Mouse (Mus musculus): ENCODE results near the gene Lhfp. TPM values are rescaled to one million over a fixed set of nuclear protein-coding genes. Genes with fewer than 3 reads are reported as not detected.

Gene Lhfp
- polyA plus RNA-seq, 1 experiment from 2014 or later, result 57.0 TPM

GRCm38 (mm10) chr3:53151081-53151480 is 109.8 kb downstream of the Lhfp start:
- no peaks in the 10 kb centered on the region for H3K27me3 ChIP-seq (ENCODE audit: insufficient read depth, poor library complexity, severe bottlenecking)
- 55% methylated on average over 1 of the region's 1 CpGs for WGBS
- DNase-seq (ENCODE audit: low spot score), result no peak
- no peaks in the 10 kb centered on the region for H3K4me1 ChIP-seq (replicated peaks)
- no peak overlapping the region for H3K27ac ChIP-seq
- no peaks in the 10 kb centered on the region; the same call in 1 of the 2 replicates for H3K36me3 ChIP-seq
- H3K4me3 ChIP-seq, result no peak overlapping the region
- peaks cover 16% of the 10 kb centered on the region; the same call in 1 of the 2 replicates for H3K9me3 ChIP-seq

- H3K27ac ChIP-seq, result 0 out of 2 replicates have a peak overlapping the region, but pooled peaks have one; percentile 29
- no peaks in the 10 kb centered on the region; the same call in 1 of the 2 replicates for H3K36me3 ChIP-seq
- H3K27me3 ChIP-seq (ENCODE audit: insufficient read depth, poor library complexity, severe bottlenecking), result no peaks in the 10 kb centered on the region
- WGBS, result 83% methylated on average over 1 of the region's 1 CpGs
- peaks cover 16% of the 10 kb centered on the region; the same call in 1 of the 2 replicates for H3K9me3 ChIP-seq
- H3K4me3 ChIP-seq, result no peak overlapping the region
- H3K4me1 ChIP-seq (replicated peaks), result no peaks in the 10 kb centered on the region
- DNase-seq (ENCODE audit: low spot score), result no peak
Observed at GRCm38 (mm10) chr3:53151607-53152006, 110.3 kb downstream of the Lhfp start.

GRCm38 (mm10) chr3:53161963-53162362 is 120.6 kb downstream of the Lhfp start:
- H3K9me3 ChIP-seq, result no peaks in the 10 kb centered on the region
- no peaks in the 10 kb centered on the region for H3K27me3 ChIP-seq (ENCODE audit: insufficient read depth, poor library complexity, severe bottlenecking)
- H3K27ac ChIP-seq, result no peak overlapping the region
- H3K36me3 ChIP-seq, result no peaks in the 10 kb centered on the region
- no peak overlapping the region for H3K4me3 ChIP-seq
- DNase-seq (ENCODE audit: low spot score), result no peak
- H3K4me1 ChIP-seq (replicated peaks), result peaks cover 30% of the 10 kb centered on the region
- WGBS, result 81% methylated on average over 3 of the region's 3 CpGs

- no peak overlapping the region for H3K4me3 ChIP-seq
- peaks cover 15% of the 10 kb centered on the region for H3K4me1 ChIP-seq (replicated peaks)
- DNase-seq (ENCODE audit: low spot score), result no peak
- no peak overlapping the region for H3K27ac ChIP-seq
- H3K36me3 ChIP-seq, result no peaks in the 10 kb centered on the region
- H3K9me3 ChIP-seq, result no peaks in the 10 kb centered on the region
- no peaks in the 10 kb centered on the region for H3K27me3 ChIP-seq (ENCODE audit: insufficient read depth, poor library complexity, severe bottlenecking)
- 89% methylated on average over 10 of the region's 10 CpGs for WGBS
Observed at GRCm38 (mm10) chr3:53165281-53165680, 124.0 kb downstream of the Lhfp start.

GRCm38 (mm10) chr3:53166001-53166400 is 124.7 kb downstream of the Lhfp start:
- 40% methylated on average over 8 of the region's 8 CpGs for WGBS
- Histone ChIP-seq H3K27me3 (ENCODE audit: insufficient read depth, poor library complexity, severe bottlenecking) (no peaks in the 10 kb centered on the region), H3K27ac (no peak overlapping the region; the same call in 1 of the 2 replicates), H3K36me3 (no peaks in the 10 kb centered on the region), H3K9me3 (no peaks in the 10 kb centered on the region), H3K4me3 (no peak overlapping the region), H3K4me1 (replicated peaks) (peaks cover 11% of the 10 kb centered on the region)
- peak; percentile 16 for DNase-seq (ENCODE audit: low spot score)

GRCm38 (mm10) chr3:53169486-53169885 is 128.2 kb downstream of the Lhfp start:
- no peak overlapping the region for H3K4me3 ChIP-seq
- DNase-seq (ENCODE audit: low spot score), result no peak
- 94% methylated on average over 3 of the region's 3 CpGs for WGBS
- no peak overlapping the region for H3K27ac ChIP-seq
- no peaks in the 10 kb centered on the region for H3K27me3 ChIP-seq (ENCODE audit: insufficient read depth, poor library complexity, severe bottlenecking)
- no peaks in the 10 kb centered on the region for H3K36me3 ChIP-seq
- H3K9me3 ChIP-seq, result no peaks in the 10 kb centered on the region
- peaks cover 17% of the 10 kb centered on the region for H3K4me1 ChIP-seq (replicated peaks)

GRCm38 (mm10) chr3:53173310-53174063 is 132.2 kb downstream of the Lhfp start:
- Histone ChIP-seq H3K36me3 (no peaks in the 10 kb centered on the region), H3K4me1 (replicated peaks) (peaks cover 6% of the 10 kb centered on the region; the same call in 1 of the 2 replicates), H3K9me3 (0 out of 2 replicates have a peak, but pooled peaks cover 5% of the 10 kb centered on the region), H3K4me3 (no peak overlapping the region), H3K27ac (no peak overlapping the region), H3K27me3 (ENCODE audit: insufficient read depth, poor library complexity, severe bottlenecking) (no peaks in the 10 kb centered on the region)
- peak; percentile 13 for DNase-seq (ENCODE audit: low spot score)
- 68% methylated on average over 10 of the region's 10 CpGs for WGBS

GRCm38 (mm10) chr3:53179936-53180335 is 138.6 kb downstream of the Lhfp start:
- Histone ChIP-seq H3K9me3 (0 out of 2 replicates have a peak, but pooled peaks cover 5% of the 10 kb centered on the region), H3K4me1 (replicated peaks) (no peaks in the 10 kb centered on the region), H3K4me3 (no peak overlapping the region), H3K36me3 (no peaks in the 10 kb centered on the region), H3K27ac (no peak overlapping the region), H3K27me3 (ENCODE audit: insufficient read depth, poor library complexity, severe bottlenecking) (no peaks in the 10 kb centered on the region)
- DNase-seq (ENCODE audit: low spot score), result no peak
- WGBS, result 96% methylated on average over 6 of the region's 6 CpGs

GRCm38 (mm10) chr3:53185439-53185838 is 144.1 kb downstream of the Lhfp start:
- WGBS, result 89% methylated on average over 2 of the region's 2 CpGs
- no peaks in the 10 kb centered on the region for H3K27me3 ChIP-seq (ENCODE audit: insufficient read depth, poor library complexity, severe bottlenecking)
- no peaks in the 10 kb centered on the region for H3K36me3 ChIP-seq
- no peaks in the 10 kb centered on the region for H3K9me3 ChIP-seq
- no peaks in the 10 kb centered on the region for H3K4me1 ChIP-seq (replicated peaks)
- DNase-seq (ENCODE audit: low spot score), result no peak
- H3K27ac ChIP-seq, result no peak overlapping the region
- no peak overlapping the region for H3K4me3 ChIP-seq

GRCm38 (mm10) chr3:53193441-53193840 is 152.1 kb downstream of the Lhfp start:
- DNase-seq (ENCODE audit: low spot score), result no peak
- no peak overlapping the region for H3K27ac ChIP-seq
- no peaks in the 10 kb centered on the region for H3K27me3 ChIP-seq (ENCODE audit: insufficient read depth, poor library complexity, severe bottlenecking)
- no peaks in the 10 kb centered on the region for H3K9me3 ChIP-seq
- 0 out of 2 replicates have a peak, but pooled peaks cover 6% of the 10 kb centered on the region for H3K4me1 ChIP-seq (replicated peaks)
- H3K4me3 ChIP-seq, result no peak overlapping the region
- 88% methylated on average over 4 of the region's 4 CpGs for WGBS
- no peaks in the 10 kb centered on the region for H3K36me3 ChIP-seq

GRCm38 (mm10) chr3:53195666-53196107 is 154.4 kb downstream of the Lhfp start:
- no peaks in the 10 kb centered on the region for H3K36me3 ChIP-seq
- H3K27ac ChIP-seq, result no peak overlapping the region
- no peak overlapping the region for H3K4me3 ChIP-seq
- H3K27me3 ChIP-seq (ENCODE audit: insufficient read depth, poor library complexity, severe bottlenecking), result no peaks in the 10 kb centered on the region
- no peak for DNase-seq (ENCODE audit: low spot score)
- no peaks in the 10 kb centered on the region for H3K9me3 ChIP-seq
- H3K4me1 ChIP-seq (replicated peaks), result peaks cover 7% of the 10 kb centered on the region
- WGBS, result 89% methylated on average over 8 of the region's 8 CpGs

- Histone ChIP-seq H3K4me1 (replicated peaks) (peaks cover 52% of the 10 kb centered on the region), H3K36me3 (no peaks in the 10 kb centered on the region), H3K9me3 (no peaks in the 10 kb centered on the region), H3K27me3 (ENCODE audit: insufficient read depth, poor library complexity, severe bottlenecking) (no peaks in the 10 kb centered on the region), H3K27ac (no peak overlapping the region), H3K4me3 (no peak overlapping the region)
- DNase-seq (ENCODE audit: low spot score), result no peak
- 82% methylated on average over 8 of the region's 8 CpGs for WGBS
Observed at GRCm38 (mm10) chr3:53200175-53200574, 158.8 kb downstream of the Lhfp start.

GRCm38 (mm10) chr3:53200853-53201252 is 159.5 kb downstream of the Lhfp start:
- 73% methylated on average over 10 of the region's 10 CpGs for WGBS
- Histone ChIP-seq H3K36me3 (no peaks in the 10 kb centered on the region), H3K9me3 (no peaks in the 10 kb centered on the region), H3K27ac (peak overlapping the region; percentile 85), H3K4me1 (replicated peaks) (peaks cover 56% of the 10 kb centered on the region), H3K27me3 (ENCODE audit: insufficient read depth, poor library complexity, severe bottlenecking) (no peaks in the 10 kb centered on the region), H3K4me3 (no peak overlapping the region)
- no peak for DNase-seq (ENCODE audit: low spot score)
